Mouse (Mus musculus) kidney, adult 2 months (tissue): ENCODE results near the gene Stx12. TPM values are rescaled to one million over a fixed set of nuclear protein-coding genes. Genes with fewer than 3 reads are reported as not detected.

Experiments
- DNase-seq: peaks from one replicate; pipeline ENCODE4 v3.0.0; 2021
- H3K27ac ChIP-seq: fragments of 200-500 bp; 2 replicates; pipeline ENCODE4 v1.5.1; 2012; ENCODE audit warnings: low read depth, low read length, control low read depth, inconsistent platforms; ENCODE audit not compliant: insufficient read depth
- H3K27me3 ChIP-seq: fragments of 200-500 bp; replicated peaks from 2 replicates; pipeline ENCODE4 v1.6.1; 2012; ENCODE audit warnings: mild to moderate bottlenecking, moderate library complexity, low read length, inconsistent platforms; ENCODE audit not compliant: control insufficient read depth, insufficient read depth
- H3K36me3 ChIP-seq: fragments of 200-500 bp; 2 replicates; pipeline ENCODE4 v1.6.1; 2012; ENCODE audit warnings: mild to moderate bottlenecking, moderate library complexity, low read length, inconsistent platforms; ENCODE audit not compliant: control insufficient read depth, insufficient read depth
- H3K4me1 ChIP-seq: fragments of 200-500 bp; 2 replicates; pipeline ENCODE4 v1.6.1; 2011; ENCODE audit warnings: low read length; ENCODE audit not compliant: control insufficient read depth, insufficient read depth
- H3K4me3 ChIP-seq: fragments of 200-500 bp; 2 replicates; pipeline ENCODE4 v1.5.1; 2011; ENCODE audit warnings: mild to moderate bottlenecking, low read depth, low read length, control low read depth; ENCODE audit not compliant: insufficient read depth
- CTCF ChIP-seq: fragments of 200-500 bp; conservative IDR thresholded peaks from 2 replicates; pipeline ENCODE4 v1.5.1; 2011; ENCODE audit warnings: low read depth, mild to moderate bottlenecking, control low read depth, low read length, moderate library complexity, mixed read lengths; ENCODE audit not compliant: insufficient read depth, insufficient read length
- POLR2A ChIP-seq: fragments of 200-500 bp; IDR thresholded peaks from one replicate; pipeline ENCODE4 v1.6.1; 2011; ENCODE audit warnings: low read depth, low read length, control low read depth
- WGBS: fragments of 180-500 bp; shearing (Covaris S2); methylation state at CpG from one replicate; pipeline ENCODE4 v1.1.7; 2018; 5-methylcytosine and 5-hydroxymethylcytosine counted together
- polyA plus RNA-seq: library from polyadenylated mRNA; depleted of rRNA; stranded (reverse); fragments of >200 nt; gene quantifications from 2 replicates; pipeline ENCODE4 v1.2.3, GENCODE M21; 2012; rRNA removed

Gene Stx12
- polyA plus RNA-seq, 1 experiment: 21.0 TPM

- TF ChIP-seq POLR2A: no peak
- TF ChIP-seq CTCF: no peak
Observed at GRCm38 (mm10) chr4:132806620-132807191, 77.6 kb downstream of the Stx12 start.

GRCm38 (mm10) chr4:132805599-132806197 is 78.6 kb downstream of the Stx12 start:
- no peak overlapping the region for H3K4me3 ChIP-seq
- H3K36me3 ChIP-seq: no peaks in the 10 kb centered on the region
- TF ChIP-seq CTCF: no peak
- no peak for TF ChIP-seq POLR2A
- 78% methylated on average over 12 of the region's 12 CpGs for WGBS
- no peaks in the 10 kb centered on the region for H3K27me3 ChIP-seq
- DNase-seq: no peak
- no peak overlapping the region for H3K27ac ChIP-seq
- H3K4me1 ChIP-seq: no peaks in the 10 kb centered on the region

More at GRCm38 (mm10) chr4:132806620-132807191, 77.6 kb downstream of the Stx12 start:
- Histone ChIP-seq H3K4me1 (no peaks in the 10 kb centered on the region), H3K36me3 (no peaks in the 10 kb centered on the region), H3K27ac (no peak overlapping the region), H3K27me3 (no peaks in the 10 kb centered on the region), H3K4me3 (no peak overlapping the region)
- WGBS: 85% methylated on average over 7 of the region's 7 CpGs
- DNase-seq: no peak

- H3K36me3 ChIP-seq: no peaks in the 10 kb centered on the region
- no peak overlapping the region for H3K4me3 ChIP-seq
- H3K27me3 ChIP-seq: no peaks in the 10 kb centered on the region
- DNase-seq: no peak
- no peak for TF ChIP-seq POLR2A
- TF ChIP-seq CTCF: no peak
- no peaks in the 10 kb centered on the region for H3K4me1 ChIP-seq
- H3K27ac ChIP-seq: no peak overlapping the region
- 83% methylated on average over 5 of the region's 5 CpGs for WGBS
Observed at GRCm38 (mm10) chr4:132805146-132805545, 79.2 kb downstream of the Stx12 start.

- H3K36me3 ChIP-seq: no peaks in the 10 kb centered on the region
- DNase-seq: peak; percentile 12
- no peak overlapping the region for H3K27ac ChIP-seq
- no peak overlapping the region for H3K4me3 ChIP-seq
- H3K4me1 ChIP-seq: no peaks in the 10 kb centered on the region
- TF ChIP-seq POLR2A: no peak
- no peak for TF ChIP-seq CTCF
- 92% methylated on average over 6 of the region's 6 CpGs for WGBS
- no peaks in the 10 kb centered on the region for H3K27me3 ChIP-seq
Observed at GRCm38 (mm10) chr4:132804331-132804730, 80.0 kb downstream of the Stx12 start.

GRCm38 (mm10) chr4:132803876-132804275 is 80.4 kb downstream of the Stx12 start:
- WGBS: 96% methylated on average over 7 of the region's 7 CpGs

More at GRCm38 (mm10) chr4:132803876-132804275, 80.4 kb downstream of the Stx12 start:
- Histone ChIP-seq H3K4me1 (no peaks in the 10 kb centered on the region), H3K27me3 (no peaks in the 10 kb centered on the region), H3K36me3 (no peaks in the 10 kb centered on the region), H3K4me3 (no peak overlapping the region), H3K27ac (no peak overlapping the region)
- no peak for DNase-seq
- TF ChIP-seq CTCF: no peak
- TF ChIP-seq POLR2A: no peak

Other genes starting within 250 kb of the Stx12 start
- 19.0 and 21.6 TPM in 2 replicates for gene Eya3, start 245.5 kb downstream of the Stx12 start, polyA plus RNA-seq
- gene Xkr8, start 152.0 kb downstream of the Stx12 start, polyA plus RNA-seq: 4.4 and 6.2 TPM in 2 replicates
- gene Smpdl3b, start 127.3 kb downstream of the Stx12 start, polyA plus RNA-seq: 2.0 and 2.2 TPM in 2 replicates
- gene Rpa2, start 116.2 kb downstream of the Stx12 start, polyA plus RNA-seq: 10.7 and 11.9 TPM in 2 replicates
- gene Themis2, start 88.1 kb downstream of the Stx12 start, polyA plus RNA-seq: 2.8 and 3.6 TPM in 2 replicates
- 25.2 TPM in 2 replicates for gene Ppp1r8, start 41.3 kb downstream of the Stx12 start, polyA plus RNA-seq
- 15.9 and 16.6 TPM in 2 replicates for gene Fam76a, start 38.0 kb upstream of the Stx12 start, polyA plus RNA-seq
- 1.8 and 2.5 TPM in 2 replicates for gene Fgr, start 89.6 kb upstream of the Stx12 start, polyA plus RNA-seq
- gene Ahdc1, start 126.8 kb upstream of the Stx12 start, polyA plus RNA-seq: 22.2 and 23.3 TPM in 2 replicates
- gene Wasf2, start 246.0 kb upstream of the Stx12 start, polyA plus RNA-seq: 37.0 and 45.7 TPM in 2 replicates